Mouse (Mus musculus) hindbrain, postnatal 0 days (tissue): ENCODE results near the gene Eno3. TPM values are rescaled to one million over a fixed set of nuclear protein-coding genes. Genes with fewer than 3 reads are reported as not detected.
A peak's percentile ranks its signal among the peaks of the same experiment; 100 is the strongest.

Source experiments
- ATAC-seq: fragments of 200-750 bp; cut with Nextera tagmentation; 2 replicates; pipeline ENCODE4 v1.8.0; 2017; ENCODE audit warnings: mild to moderate bottlenecking, moderate TSS enrichment, moderate library complexity
- DNase-seq: peaks from one replicate; pipeline ENCODE4 v3.0.0-alpha.2; 2015; ENCODE audit warnings: low spot score
- H3K27ac ChIP-seq: fragments of 300-500 bp; sonication (generic); 2 replicates; pipeline ENCODE4 v1.5.1; 2014; ENCODE audit warnings: mild to moderate bottlenecking
- H3K27me3 ChIP-seq: fragments of 300-500 bp; sonication (generic); 2 replicates; pipeline ENCODE4 v1.6.1; 2014; ENCODE audit warnings: low read length, mixed read lengths; ENCODE audit not compliant: insufficient read depth
- H3K36me3 ChIP-seq: fragments of 300-500 bp; sonication (generic); 2 replicates; pipeline ENCODE4 v1.6.1; 2014; ENCODE audit warnings: low read length, mixed read lengths; ENCODE audit not compliant: insufficient read depth
- H3K4me1 ChIP-seq: fragments of 300-500 bp; sonication (generic); 2 replicates; pipeline ENCODE4 v1.6.1; 2014; ENCODE audit warnings: antibody characterized with exemption, low read length, mixed read lengths; ENCODE audit not compliant: insufficient read depth
- H3K4me2 ChIP-seq: fragments of 300-500 bp; sonication (generic); 2 replicates; pipeline ENCODE4 v1.6.1; 2014; ENCODE audit warnings: low read depth, mild to moderate bottlenecking, low read length, moderate library complexity, mixed read lengths
- H3K4me3 ChIP-seq: fragments of 300-500 bp; sonication (generic); 2 replicates; pipeline ENCODE4 v1.5.1; 2014; ENCODE audit warnings: low read length
- H3K9ac ChIP-seq: fragments of 300-500 bp; sonication (generic); replicated peaks from 2 replicates; pipeline ENCODE4 v1.6.1; 2014; ENCODE audit warnings: mild to moderate bottlenecking, low read length, moderate library complexity, mixed read lengths
- H3K9me3 ChIP-seq: fragments of 300-500 bp; sonication (generic); 2 replicates; pipeline ENCODE4 v1.6.1; 2016; ENCODE audit warnings: low read length, mixed read lengths
- CTCF ChIP-seq: IDR thresholded peaks from 2 replicates; pipeline ENCODE4 v1.5.1; 2016; ENCODE audit warnings: antibody characterized with exemption, control low read depth, low read depth
- WGBS: fragments of 180-500 bp; shearing (Covaris S2); extraction: QIAGEN DNeasy Blood & Tissue Kit; methylation state at CpG from one replicate; pipeline ENCODE4 v1.1.7; 2014; 5-methylcytosine and 5-hydroxymethylcytosine counted together
- polyA plus RNA-seq: library from polyadenylated mRNA; unstranded; fragments of >200 nt; fragmentation: Nextera tagmentation; extraction: Ambion mirVana; gene quantifications from 2 replicates; pipeline ENCODE4 v1.2.1, GENCODE M21; 2015
- total RNA-seq: library from RNA; depleted of rRNA; stranded (reverse); fragments of >200 nt; gene quantifications from 2 replicates; pipeline ENCODE4 v1.2.3, GENCODE M21; 2014

Gene Eno3
- total and polyA plus RNA-seq, 2 experiments from 2014 or later = 5.9 to 12.4 TPM

DNA sequence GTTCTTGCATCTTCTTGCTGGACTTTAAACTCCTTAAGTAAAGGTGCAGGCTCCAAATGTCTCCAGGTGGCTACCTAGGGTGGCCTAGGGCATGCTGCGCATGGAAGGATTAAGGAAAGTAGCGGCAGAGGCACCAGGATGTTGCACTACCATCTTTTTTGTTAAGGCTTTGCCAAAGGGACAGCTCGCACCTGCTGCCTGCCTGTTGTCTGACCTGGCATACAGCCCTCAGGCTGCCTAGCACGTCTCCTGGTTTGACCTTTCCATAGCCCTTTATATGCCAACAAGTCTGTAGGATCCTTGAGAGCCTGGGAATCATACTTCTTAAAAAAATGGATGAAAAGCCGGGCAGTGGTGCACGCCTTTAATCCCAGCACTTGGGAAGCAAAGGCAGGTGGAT is 14.0 kb upstream of the Eno3 start:
- no peak overlapping the region for H3K4me3 ChIP-seq
- H3K9me3 ChIP-seq = no peaks in the 10 kb centered on the region
- no peak for ATAC-seq
- H3K36me3 ChIP-seq = peaks cover 10% of the 10 kb centered on the region
- H3K4me2 ChIP-seq = no peak overlapping the region
- 92% methylated on average over 6 of the region's 6 CpGs for WGBS
- DNase-seq = no peak
- TF ChIP-seq CTCF = no peak
- H3K4me1 ChIP-seq = peaks cover 9% of the 10 kb centered on the region
- no peak overlapping the region for H3K27ac ChIP-seq
- no peaks in the 10 kb centered on the region for H3K27me3 ChIP-seq
- H3K9ac ChIP-seq = no peak overlapping the region

GRCm38 (mm10) chr11:70644564-70645103 is 12.4 kb upstream of the Eno3 start:
- H3K27me3 ChIP-seq = no peaks in the 10 kb centered on the region
- peaks cover 17% of the 10 kb centered on the region for H3K36me3 ChIP-seq
- H3K4me3 ChIP-seq = no peak overlapping the region
- no peak overlapping the region for H3K4me2 ChIP-seq
- no peak overlapping the region for H3K27ac ChIP-seq
- no peaks in the 10 kb centered on the region for H3K9me3 ChIP-seq
- DNase-seq (no peak), ATAC-seq (no peak)
- H3K9ac ChIP-seq = no peak overlapping the region
- peaks cover 13% of the 10 kb centered on the region for H3K4me1 ChIP-seq
- 92% methylated on average over 8 of the region's 8 CpGs for WGBS
- no peak for TF ChIP-seq CTCF

DNA sequence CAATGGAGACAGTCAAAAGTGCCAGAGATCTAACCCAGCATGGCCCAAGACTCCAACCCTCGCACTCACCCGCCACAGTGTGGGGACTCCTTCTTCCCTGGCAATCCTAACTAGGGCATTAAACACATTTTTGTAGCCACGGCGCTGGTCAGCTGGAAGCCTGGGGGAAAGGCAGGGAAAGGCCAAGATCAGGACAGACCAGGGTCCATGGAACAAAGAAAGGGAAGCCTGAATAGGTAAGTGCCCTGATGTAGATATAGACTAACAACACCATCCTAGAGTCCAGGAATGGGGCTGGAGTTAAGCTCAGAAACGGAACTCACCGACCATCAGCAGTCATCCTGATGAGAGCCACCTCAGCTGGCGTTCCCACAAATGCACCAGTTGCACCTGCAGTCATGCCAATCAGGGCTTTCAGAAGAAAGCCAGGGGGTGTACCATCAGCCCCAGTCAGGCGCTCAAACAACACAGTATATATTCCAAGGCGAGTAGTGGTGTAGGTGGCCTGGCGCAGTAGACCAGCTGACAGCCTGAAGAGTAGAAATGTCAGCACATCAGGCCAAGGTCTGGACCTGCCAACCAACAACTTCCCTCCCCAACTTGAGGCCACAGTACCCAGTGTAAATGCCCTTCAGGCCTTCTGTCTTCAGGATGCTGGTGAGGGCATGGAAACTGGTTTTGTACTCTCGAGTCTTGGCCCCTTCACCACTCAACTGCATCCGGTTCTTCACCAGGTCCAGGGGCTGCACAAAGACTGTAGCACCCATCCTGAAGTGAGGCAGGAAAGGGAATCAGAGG is 11.3 kb upstream of the Eno3 start:
- DNase-seq = no peak
- peak overlapping the region; percentile 86 for H3K9ac ChIP-seq
- TF ChIP-seq CTCF = no peak
- 89% methylated on average over 12 of the region's 12 CpGs for WGBS
- peak overlapping the region; percentile 88 for H3K4me2 ChIP-seq
- H3K27ac ChIP-seq = peak overlapping the region; percentile 94
- H3K36me3 ChIP-seq = peaks cover 27% of the 10 kb centered on the region
- H3K4me3 ChIP-seq = peak overlapping the region; percentile 76
- ATAC-seq = no peak
- no peaks in the 10 kb centered on the region for H3K9me3 ChIP-seq
- no peaks in the 10 kb centered on the region for H3K27me3 ChIP-seq
- peaks cover 13% of the 10 kb centered on the region for H3K4me1 ChIP-seq

- ATAC-seq = no peak
- WGBS = 20% methylated on average over 3 of the region's 3 CpGs
- H3K36me3 ChIP-seq = peaks cover 32% of the 10 kb centered on the region
These were observed 10.8 kb upstream of the Eno3 start for GRCm38 (mm10) chr11:70646259-70646555.

DNA sequence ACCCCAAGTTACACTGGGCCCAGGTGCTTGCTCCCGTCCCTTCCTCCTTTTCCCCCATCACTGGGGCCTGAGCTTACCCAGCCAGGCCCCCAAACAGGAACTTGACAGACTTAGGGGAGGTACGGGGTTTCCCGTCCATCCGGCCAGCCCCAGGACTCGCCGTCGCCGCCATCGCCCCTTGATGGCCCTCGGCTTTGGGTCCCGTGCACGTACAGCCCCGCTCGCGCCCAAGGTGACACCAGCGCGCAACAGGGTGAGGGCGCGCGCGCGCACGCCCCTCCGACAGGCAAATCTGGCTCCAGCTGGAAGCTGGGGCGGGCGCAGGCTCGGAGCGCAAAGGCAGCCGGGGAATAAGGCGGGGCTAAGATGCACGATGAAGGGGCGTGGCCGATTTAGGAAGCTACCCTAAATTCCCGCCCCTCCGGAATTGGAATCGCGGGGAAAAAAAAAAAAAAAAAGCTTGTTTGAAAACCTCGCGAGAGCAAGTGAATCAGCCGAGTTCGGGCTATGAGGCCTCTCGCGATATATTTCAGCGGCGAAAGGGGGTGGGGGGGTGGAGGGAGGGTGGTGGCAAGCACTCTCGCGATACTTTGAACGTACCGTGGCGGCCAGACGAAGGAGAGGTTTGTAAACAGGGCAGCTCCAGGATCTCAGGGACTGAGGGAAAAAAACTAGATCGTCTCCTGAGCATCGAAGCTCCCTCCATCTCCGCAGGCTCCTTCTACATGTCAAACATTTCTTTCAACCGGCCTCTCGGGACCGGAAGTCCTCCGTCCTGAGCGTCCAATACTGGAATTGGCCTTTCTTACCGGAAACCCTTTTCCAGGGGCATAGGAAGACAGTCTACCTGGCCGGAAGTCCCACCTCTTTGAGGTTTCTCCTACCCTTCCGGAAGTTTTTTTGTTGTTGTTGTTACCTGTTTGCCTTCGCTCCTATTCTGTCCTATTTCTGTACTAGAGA is 10.0 kb upstream of the Eno3 start, which contains the start of the genes Rnf167 and Slc25a11:
Gene Rnf167 (plus strand): TSS at position 545 of the 960 bp plus-strand sequence.
Gene Slc25a11 (minus strand): TSS at position 789 of the 960 bp plus-strand sequence.
- TF ChIP-seq CTCF = no peak
- peak within 1 kb of the TSS; percentile 76 for H3K4me3 ChIP-seq
- peak within 1 kb of the TSS; percentile 86 for H3K9ac ChIP-seq
- H3K4me2 ChIP-seq = peak within 1 kb of the TSS; percentile 99
- no peaks in the 10 kb centered on the region for H3K9me3 ChIP-seq
- peak; percentile 95 for ATAC-seq
- whole genome bisulfite sequencing = under 1% methylated on average over 63 of the region's 63 CpGs
- H3K27me3 ChIP-seq = no peaks in the 10 kb centered on the region
- H3K36me3 ChIP-seq = peaks cover 32% of the 10 kb centered on the region
- H3K4me1 ChIP-seq = peaks cover 13% of the 10 kb centered on the region
- H3K27ac ChIP-seq = peak within 1 kb of the TSS; percentile 94
- DNase-seq = peak; percentile 100

More at GRCm38 (mm10) chr11:70646259-70646555, 10.8 kb upstream of the Eno3 start:
- peak overlapping the region; percentile 94 for H3K27ac ChIP-seq
- peak overlapping the region; percentile 86 for H3K9ac ChIP-seq
- peaks cover 13% of the 10 kb centered on the region for H3K4me1 ChIP-seq
- no peak for TF ChIP-seq CTCF
- peak overlapping the region; percentile 88 for H3K4me2 ChIP-seq
- H3K27me3 ChIP-seq = no peaks in the 10 kb centered on the region
- no peak for DNase-seq
- H3K4me3 ChIP-seq = peak overlapping the region; percentile 76
- H3K9me3 ChIP-seq = no peaks in the 10 kb centered on the region

- ATAC-seq = no peak
- Histone ChIP-seq H3K27ac (peak overlapping the region; percentile 93), H3K27me3 (no peaks in the 10 kb centered on the region), H3K36me3 (peaks cover 38% of the 10 kb centered on the region), H3K9me3 (no peaks in the 10 kb centered on the region), H3K9ac (peak overlapping the region; percentile 73), H3K4me1 (peaks cover 15% of the 10 kb centered on the region), H3K4me3 (peak overlapping the region; percentile 76), H3K4me2 (peak overlapping the region; percentile 99)
- no peak for TF ChIP-seq CTCF
- WGBS = 4% methylated on average over 28 of the region's 28 CpGs
- DNase-seq = no peak
These were observed 9.1 kb upstream of the Eno3 start for GRCm38 (mm10) chr11:70647716-70648420.
